Mouse (Mus musculus) midbrain, embryonic 16.5 days (tissue): ENCODE measurements around the gene Ces1e. TPM values are rescaled to one million over a fixed set of nuclear protein-coding genes. Genes with fewer than 3 reads are reported as not detected.

ENCODE experiments used
- polyA plus RNA-seq: library from polyadenylated mRNA; unstranded; fragments of >200 nt; fragmentation: Nextera tagmentation; extraction: Ambion mirVana; gene quantifications from 2 replicates; pipeline ENCODE4 v1.2.1, GENCODE M21; 2015

Gene Ces1e
- polyA plus RNA-seq, 1 experiment from 2014 or later, result not detected

Other genes starting within 250 kb of the Ces1e start
- not detected in 2 replicates for gene Ces1a, start 181.4 kb downstream of the Ces1e start, polyA plus RNA-seq
- not detected in 2 replicates for gene Ces1b, start 149.6 kb downstream of the Ces1e start, polyA plus RNA-seq
- not detected in 2 replicates for gene Ces1c, start 98.3 kb downstream of the Ces1e start, polyA plus RNA-seq
- gene Ces1d, start 31.8 kb downstream of the Ces1e start, polyA plus RNA-seq, result 0.45 and 0.59 TPM in 2 replicates
- gene Ces1f, start 50.1 kb upstream of the Ces1e start, polyA plus RNA-seq, result not detected in 2 replicates
- not detected in 2 replicates for gene Ces1g, start 107.7 kb upstream of the Ces1e start, polyA plus RNA-seq
- gene Ces1h, start 150.1 kb upstream of the Ces1e start, polyA plus RNA-seq, result not detected in 2 replicates